Mouse (Mus musculus) heart, embryonic 16.5 days (tissue): ENCODE results near the gene Polr2e. TPM values are rescaled to one million over a fixed set of nuclear protein-coding genes. Genes with fewer than 3 reads are reported as not detected.
A peak's percentile ranks its signal among the peaks of the same experiment; 100 is the strongest.

Experiments
- ATAC-seq: fragments of 200-750 bp; cut with Nextera tagmentation; replicated peaks from 2 replicates; pipeline ENCODE4 v1.8.0; 2017; ENCODE audit warnings: moderate number of reproducible peaks; ENCODE audit not compliant: insufficient read depth, low FRiP score; ENCODE audit errors: extremely low read depth
- H3K27ac ChIP-seq: fragments of 300-500 bp; sonication (generic); 2 replicates; pipeline ENCODE4 v1.5.1; 2014; ENCODE audit warnings: mild to moderate bottlenecking, low read length, control low read depth, moderate library complexity
- H3K27me3 ChIP-seq: fragments of 300-500 bp; sonication (generic); 2 replicates; pipeline ENCODE4 v1.6.1; 2014; ENCODE audit warnings: low read length, mixed read lengths; ENCODE audit not compliant: control insufficient read depth, insufficient read depth
- H3K36me3 ChIP-seq: fragments of 300-500 bp; sonication (generic); 2 replicates; pipeline ENCODE4 v1.6.1; 2014; ENCODE audit not compliant: control insufficient read depth, insufficient read depth
- H3K4me1 ChIP-seq: fragments of 300-500 bp; sonication (generic); 2 replicates; pipeline ENCODE4 v1.6.1; 2014; ENCODE audit warnings: low read length, mixed read lengths; ENCODE audit not compliant: control insufficient read depth, insufficient read depth
- H3K4me2 ChIP-seq: fragments of 300-500 bp; sonication (generic); 2 replicates; pipeline ENCODE4 v1.6.1; 2014; ENCODE audit warnings: low read depth, mild to moderate bottlenecking, control low read depth, low read length
- H3K4me3 ChIP-seq: fragments of 300-500 bp; sonication (generic); 2 replicates; pipeline ENCODE4 v1.5.1; 2014; ENCODE audit warnings: mild to moderate bottlenecking, control low read depth, low read length
- H3K9ac ChIP-seq: fragments of 300-500 bp; sonication (generic); 2 replicates; pipeline ENCODE4 v1.6.1; 2014; ENCODE audit warnings: low read length, control low read depth
- H3K9me3 ChIP-seq: fragments of 300-500 bp; sonication (generic); replicated peaks from 2 replicates; pipeline ENCODE4 v1.6.1; 2016; ENCODE audit warnings: low read length; ENCODE audit not compliant: control insufficient read depth
- WGBS: fragments of 180-500 bp; shearing (Covaris S2); extraction: QIAGEN DNeasy Blood & Tissue Kit; methylation state at CpG from one replicate; pipeline ENCODE4 v1.1.7; 2014; 5-methylcytosine and 5-hydroxymethylcytosine counted together
- polyA plus RNA-seq: library from polyadenylated mRNA; unstranded; fragments of >200 nt; fragmentation: Nextera tagmentation; extraction: Ambion mirVana; gene quantifications from 2 replicates; pipeline ENCODE4 v1.2.1, GENCODE M21; 2015

Gene Polr2e
- polyA plus RNA-seq, 1 experiment from 2014 or later: 136 TPM

DNA sequence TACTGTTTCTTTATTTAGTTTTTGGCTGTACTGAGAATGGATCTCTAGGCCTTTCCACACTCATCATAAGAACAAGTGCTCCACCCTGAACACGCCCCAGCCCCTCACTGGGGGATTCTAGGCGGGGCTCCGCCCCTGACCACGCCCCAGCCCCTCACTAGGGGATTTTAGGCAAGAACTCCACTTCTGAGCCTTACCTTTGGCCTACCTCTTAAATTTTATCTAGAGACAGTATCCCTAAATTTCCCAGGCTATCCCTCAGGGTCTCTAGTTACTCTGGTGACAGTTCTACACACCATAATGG, 14.6 kb downstream of the Polr2e start:
- no peak overlapping the region for H3K4me2 ChIP-seq
- H3K9ac ChIP-seq: no peak overlapping the region
- 63% methylated on average over 4 of the region's 4 CpGs for WGBS

DNA sequence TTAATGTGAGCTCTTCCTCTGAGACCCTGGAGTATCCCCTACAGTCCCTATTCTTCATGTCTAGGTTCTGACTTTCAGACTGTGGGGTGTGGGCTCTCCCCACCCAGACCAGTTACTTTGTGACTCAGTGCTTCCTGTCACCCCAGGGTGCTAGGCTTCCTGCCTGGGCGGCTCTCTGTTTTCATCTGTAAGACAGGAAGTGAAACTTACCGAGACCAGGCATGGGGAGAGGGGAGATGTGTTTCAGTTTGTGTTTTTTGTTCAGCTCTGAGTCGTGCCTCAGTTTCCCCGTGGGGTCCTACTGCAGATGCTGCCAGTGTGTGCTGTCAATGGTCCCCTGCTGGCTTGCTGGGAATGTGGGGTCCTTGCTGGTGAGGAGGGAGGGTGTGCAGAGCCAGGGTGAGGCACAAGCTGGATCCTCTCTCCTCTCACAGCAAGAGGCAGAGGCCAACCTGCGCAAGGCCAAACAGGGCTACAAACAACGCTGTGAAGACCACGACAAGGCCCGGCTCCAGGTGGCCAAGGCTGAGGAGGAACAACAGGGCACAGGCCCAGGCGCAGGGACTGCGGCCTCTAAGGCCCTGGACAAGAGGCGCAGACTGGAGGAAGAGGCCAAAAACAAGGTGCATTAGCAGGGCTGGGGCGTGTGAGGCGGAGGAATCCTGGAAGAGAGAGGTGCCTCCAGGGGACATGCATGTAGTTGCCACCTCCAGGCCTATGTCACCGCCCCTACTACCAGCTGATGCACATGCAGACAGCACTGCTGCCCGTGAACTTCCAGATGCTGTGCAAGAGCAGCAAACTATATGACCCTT, 15.2 kb downstream of the Polr2e start:
- Histone ChIP-seq H3K4me3 (no peak overlapping the region), H3K9me3 (no peaks in the 10 kb centered on the region; the same call in 1 of the 2 replicates), H3K36me3 (0 out of 2 replicates have a peak, but pooled peaks cover 2% of the 10 kb centered on the region), H3K27me3 (no peaks in the 10 kb centered on the region), H3K4me1 (0 out of 2 replicates have a peak, but pooled peaks cover 2% of the 10 kb centered on the region), H3K9ac (0 out of 2 replicates have a peak overlapping the region, but pooled peaks have one; percentile 3), H3K4me2 (no peak overlapping the region), H3K27ac (peak overlapping the region; percentile 25)
- no peak for ATAC-seq
- 68% methylated on average over 15 of the region's 15 CpGs for WGBS

More for the DNA sequence above, 14.6 kb downstream of the Polr2e start:
- 0 out of 2 replicates have a peak, but pooled peaks cover 2% of the 10 kb centered on the region for H3K36me3 ChIP-seq
- no peak overlapping the region for H3K27ac ChIP-seq
- no peaks in the 10 kb centered on the region for H3K27me3 ChIP-seq
- no peaks in the 10 kb centered on the region; the same call in 1 of the 2 replicates for H3K9me3 ChIP-seq
- H3K4me1 ChIP-seq: 0 out of 2 replicates have a peak, but pooled peaks cover 2% of the 10 kb centered on the region
- no peak overlapping the region for H3K4me3 ChIP-seq
- ATAC-seq: no peak

DNA sequence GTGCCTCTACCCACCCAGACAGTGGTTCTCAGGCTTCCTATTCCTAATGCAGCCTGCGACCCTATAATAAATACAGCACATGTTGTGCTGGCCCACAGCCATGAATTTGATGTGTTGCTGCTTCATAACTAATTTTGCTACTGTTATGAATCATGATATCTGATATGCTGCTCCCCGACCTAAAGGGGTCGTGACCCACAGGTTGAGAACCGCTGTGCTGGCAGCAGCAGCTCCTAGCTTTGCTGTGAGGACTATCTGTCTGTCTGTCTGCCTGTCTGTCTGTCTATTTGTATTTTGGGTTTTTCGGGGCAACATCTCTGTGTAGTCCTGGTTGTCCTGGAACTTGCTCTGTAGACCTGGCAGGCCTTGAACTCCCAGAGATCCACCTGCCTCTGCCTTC, 15.8 kb downstream of the Polr2e start:
- H3K9me3 ChIP-seq: no peaks in the 10 kb centered on the region; the same call in 1 of the 2 replicates
- H3K4me1 ChIP-seq: peaks cover 7% of the 10 kb centered on the region
- H3K27ac ChIP-seq: peak overlapping the region; percentile 25; the same call in 1 of the 2 replicates
- H3K4me3 ChIP-seq: no peak overlapping the region
- 73% methylated on average over 5 of the region's 5 CpGs for WGBS
- H3K27me3 ChIP-seq: no peaks in the 10 kb centered on the region
- no peak for ATAC-seq
- H3K36me3 ChIP-seq: 0 out of 2 replicates have a peak, but pooled peaks cover 2% of the 10 kb centered on the region
- H3K9ac ChIP-seq: no peak overlapping the region
- H3K4me2 ChIP-seq: no peak overlapping the region

DNA sequence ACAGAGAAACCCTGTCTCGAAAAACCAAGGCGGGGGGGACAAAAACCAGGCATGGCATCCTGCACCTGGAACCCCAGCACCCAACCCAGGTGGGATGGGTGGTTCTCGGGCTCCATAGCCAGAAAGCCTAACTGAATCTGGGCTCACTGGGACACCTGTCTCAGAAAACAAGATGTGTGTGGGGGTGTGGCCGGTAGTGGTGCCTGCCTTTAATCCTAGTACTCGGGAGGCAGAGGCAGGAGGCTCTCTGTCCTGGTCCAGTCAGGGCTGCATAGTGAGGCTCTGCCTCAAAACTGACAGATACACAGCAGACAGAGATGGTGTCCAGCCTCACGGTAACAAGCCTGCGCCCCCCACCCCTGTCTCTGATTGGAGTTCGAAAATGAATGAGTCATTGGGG, 16.8 kb downstream of the Polr2e start:
- ATAC-seq: no peak
- Histone ChIP-seq H3K27ac (no peak overlapping the region), H3K36me3 (0 out of 2 replicates have a peak, but pooled peaks cover 2% of the 10 kb centered on the region), H3K9ac (no peak overlapping the region), H3K4me1 (peaks cover 9% of the 10 kb centered on the region), H3K9me3 (no peaks in the 10 kb centered on the region; the same call in 1 of the 2 replicates), H3K4me3 (no peak overlapping the region), H3K27me3 (no peaks in the 10 kb centered on the region), H3K4me2 (no peak overlapping the region)
- 93% methylated on average over 8 of the region's 8 CpGs for WGBS

DNA sequence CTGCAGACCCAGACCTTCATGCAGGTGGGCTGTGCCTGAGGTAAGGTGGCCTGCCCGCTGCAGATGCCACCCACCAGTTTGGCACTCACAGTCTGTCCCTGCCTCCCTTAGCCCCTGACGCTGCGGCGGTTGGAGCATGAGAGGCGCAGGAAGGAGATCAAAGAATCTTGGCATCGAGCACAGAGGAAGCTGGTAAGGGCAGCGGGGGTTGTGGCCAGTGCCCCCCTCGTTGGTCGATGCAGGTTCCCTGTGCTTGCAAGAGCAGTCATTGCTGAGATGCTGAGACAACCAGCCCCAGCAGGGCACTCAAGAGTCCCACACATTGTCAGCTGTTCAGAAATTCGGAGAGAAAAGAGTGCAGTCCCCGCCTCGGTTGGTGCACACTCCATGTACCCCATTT, 17.4 kb downstream of the Polr2e start:
- ATAC-seq: no peak
- no peak overlapping the region for H3K27ac ChIP-seq
- WGBS: 88% methylated on average over 12 of the region's 12 CpGs

DNA sequence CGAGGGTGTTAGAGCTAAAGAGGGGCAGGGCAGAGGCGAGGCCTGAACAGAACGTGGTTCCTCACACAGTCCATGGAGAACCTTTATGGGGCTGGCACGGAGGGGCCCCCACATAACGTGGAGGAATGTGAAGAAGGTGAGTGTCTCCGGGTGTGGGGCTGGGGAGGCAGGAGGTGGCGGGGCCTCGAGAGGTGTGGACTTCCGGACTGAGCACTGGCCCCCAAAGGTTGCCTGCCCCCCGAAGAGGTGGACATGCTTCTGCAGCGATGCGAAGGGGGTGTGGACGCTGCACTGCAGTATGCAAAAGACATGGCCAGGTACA, 18.3 kb downstream of the Polr2e start:
- no peaks in the 10 kb centered on the region for H3K36me3 ChIP-seq
- no peak overlapping the region for H3K4me3 ChIP-seq
- no peaks in the 10 kb centered on the region; the same call in 1 of the 2 replicates for H3K9me3 ChIP-seq
- H3K27ac ChIP-seq: no peak overlapping the region
- H3K4me1 ChIP-seq: peaks cover 9% of the 10 kb centered on the region
- no peak overlapping the region for H3K4me2 ChIP-seq
- H3K9ac ChIP-seq: no peak overlapping the region
- no peak for ATAC-seq
- H3K27me3 ChIP-seq: no peaks in the 10 kb centered on the region
- 88% methylated on average over 13 of the region's 13 CpGs for WGBS

More for the DNA sequence above, 17.4 kb downstream of the Polr2e start:
- no peak overlapping the region for H3K4me3 ChIP-seq
- no peak overlapping the region for H3K4me2 ChIP-seq
- H3K27me3 ChIP-seq: no peaks in the 10 kb centered on the region
- H3K4me1 ChIP-seq: peaks cover 9% of the 10 kb centered on the region
- no peak overlapping the region for H3K9ac ChIP-seq
- no peaks in the 10 kb centered on the region; the same call in 1 of the 2 replicates for H3K9me3 ChIP-seq
- no peaks in the 10 kb centered on the region for H3K36me3 ChIP-seq

DNA sequence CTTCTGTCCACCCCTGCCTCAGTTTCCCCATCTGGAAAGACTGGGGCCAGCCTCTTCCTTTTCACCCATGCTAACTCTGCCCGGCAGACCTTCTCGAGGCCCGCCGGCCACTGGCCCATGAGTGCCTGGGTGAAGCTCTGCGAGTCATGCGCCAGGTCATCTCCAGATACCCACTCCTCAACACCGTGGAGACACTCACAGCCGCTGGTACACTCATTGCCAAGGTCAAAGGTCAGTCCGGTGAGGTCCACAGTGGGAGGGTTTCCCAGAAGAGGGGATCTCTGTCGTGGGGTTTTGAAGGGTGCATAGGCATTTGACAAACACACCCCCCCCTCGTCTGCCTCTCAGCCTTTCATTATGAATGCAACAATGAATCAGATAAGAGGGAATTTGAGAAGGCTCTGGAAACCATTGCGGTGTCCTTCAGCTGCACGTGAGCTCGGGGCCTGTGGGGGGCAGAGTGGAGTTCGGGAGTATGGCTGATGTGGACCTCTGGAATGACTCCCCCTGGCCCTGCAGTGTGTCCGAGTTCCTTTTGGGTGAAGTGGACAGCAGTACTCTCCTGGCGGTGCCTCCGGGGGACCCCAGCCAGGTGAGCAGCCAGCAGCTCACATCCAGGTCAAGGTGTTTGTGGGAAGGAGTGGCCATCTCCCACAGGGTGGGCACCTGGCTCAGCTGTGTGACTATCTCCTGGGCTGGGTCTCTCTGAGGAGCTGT, 18.8 kb downstream of the Polr2e start:
- no peaks in the 10 kb centered on the region; the same call in 1 of the 2 replicates for H3K9me3 ChIP-seq
- H3K36me3 ChIP-seq: no peaks in the 10 kb centered on the region
- no peak overlapping the region for H3K27ac ChIP-seq
- no peaks in the 10 kb centered on the region for H3K27me3 ChIP-seq
- H3K4me3 ChIP-seq: no peak overlapping the region
- peaks cover 9% of the 10 kb centered on the region for H3K4me1 ChIP-seq
- ATAC-seq: no peak
- H3K4me2 ChIP-seq: no peak overlapping the region
- WGBS: 80% methylated on average over 18 of the region's 18 CpGs
- H3K9ac ChIP-seq: no peak overlapping the region

DNA sequence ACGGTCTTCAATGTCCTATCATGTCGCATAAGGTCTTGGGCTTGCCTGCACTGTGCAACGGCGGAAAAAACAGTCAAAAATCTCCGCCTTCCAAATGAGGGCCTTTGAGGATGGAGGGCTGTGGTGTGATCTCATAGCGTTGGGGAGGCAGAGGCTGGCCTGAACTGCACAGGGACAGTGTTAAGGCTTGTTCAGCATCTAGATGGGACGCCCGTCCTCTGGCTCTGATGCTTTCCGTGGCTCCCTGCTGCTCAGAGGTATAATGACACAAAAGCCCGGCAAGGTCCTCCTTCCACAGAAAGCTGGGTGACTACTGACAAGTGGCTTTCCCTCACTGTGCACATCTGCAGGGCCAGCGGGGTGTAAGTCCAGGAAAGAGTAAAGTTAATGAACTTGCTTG, 19.4 kb downstream of the Polr2e start:
- peak overlapping the region; percentile 34 for H3K9ac ChIP-seq
- no peaks in the 10 kb centered on the region for H3K36me3 ChIP-seq
- H3K27ac ChIP-seq: 0 out of 2 replicates have a peak overlapping the region, but pooled peaks have one; percentile 40
- ATAC-seq: no peak
- peaks cover 9% of the 10 kb centered on the region for H3K4me1 ChIP-seq
- peak overlapping the region; percentile 46 for H3K4me2 ChIP-seq
- 43% methylated on average over 11 of the region's 11 CpGs for WGBS
- H3K4me3 ChIP-seq: peak overlapping the region; percentile 30
- H3K9me3 ChIP-seq: no peaks in the 10 kb centered on the region; the same call in 1 of the 2 replicates
- peaks cover 1% of the 10 kb centered on the region; the same call in 1 of the 2 replicates for H3K27me3 ChIP-seq
